25 mouse cellular contexts compared by ENCODE assay signal in the genomic region with DNA sequence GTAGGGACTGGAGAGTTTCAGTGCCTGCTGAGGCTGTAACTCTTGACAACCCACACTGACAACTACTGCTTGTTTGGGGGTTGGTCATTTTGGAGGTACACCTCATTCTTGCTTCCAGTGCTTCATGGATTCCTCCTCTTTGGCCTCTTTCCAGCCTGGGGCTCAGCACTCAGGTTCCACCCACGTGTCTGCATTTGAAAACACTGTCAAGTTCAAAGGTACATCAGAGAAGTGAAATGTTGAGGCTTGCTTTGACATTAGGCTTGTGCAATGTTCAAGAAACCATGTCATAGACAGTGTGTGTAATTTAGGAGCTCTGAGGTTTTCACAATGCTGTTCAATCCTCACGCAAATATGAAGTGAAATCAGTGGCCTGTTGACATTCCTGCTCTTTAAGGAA.
A peak's percentile ranks its signal among the peaks of the same experiment; 100 is the strongest.
DNase-seq lines count a peak whose midpoint lies in the region; ATAC-seq and TF ChIP-seq lines count a peak whose summit lies in the region.
"Had no signal": no experiment of that assay in that cellular context is flagged by ENCODE, and none has a peak within 500 bp of the region (broad histone marks: within the 10 kb centered on the region; RNA-seq: fewer than 3 reads in every experiment).

No protein-coding gene starts in this region.

- no peaks in the 10 kb centered on the region; the same call in 1 of the 2 replicates for H3K4me1 ChIP-seq in embryonic facial prominence, embryonic 14.5 days (ENCODE audit: control insufficient read depth, insufficient read depth, low read length)
- H3K4me1 ChIP-seq in embryonic facial prominence, embryonic 10.5 days: no peaks in the 10 kb centered on the region
- H3K4me1 ChIP-seq in liver, embryonic 15.5 days (replicated peaks): no peaks in the 10 kb centered on the region
- H3K4me1 ChIP-seq in liver, postnatal 0 days (ENCODE audit: insufficient read depth): no peaks in the 10 kb centered on the region
- H3K4me1 ChIP-seq: embryonic facial prominence, embryonic 13.5 days; forebrain, embryonic 10.5 days; forebrain, embryonic 12.5 days had no signal

- H3K9me3 ChIP-seq in embryonic facial prominence, embryonic 14.5 days (ENCODE audit: control insufficient read depth, low read length): no peaks in the 10 kb centered on the region
- no peaks in the 10 kb centered on the region for H3K9me3 ChIP-seq in embryonic facial prominence, embryonic 10.5 days
- no peaks in the 10 kb centered on the region for H3K9me3 ChIP-seq in liver, embryonic 15.5 days (replicated peaks)
- no peaks in the 10 kb centered on the region for H3K9me3 ChIP-seq in liver, postnatal 0 days (ENCODE audit: low read length)
- H3K9me3 ChIP-seq: embryonic facial prominence, embryonic 13.5 days; forebrain, embryonic 10.5 days; forebrain, embryonic 12.5 days had no signal

- H3K4me3 ChIP-seq in embryonic facial prominence, embryonic 14.5 days (ENCODE audit: low read depth, low read length): no peak overlapping the region
- no peak overlapping the region for H3K4me3 ChIP-seq in embryonic facial prominence, embryonic 10.5 days
- H3K4me3 ChIP-seq in liver, embryonic 15.5 days (replicated peaks): no peak overlapping the region
- H3K4me3 ChIP-seq in liver, postnatal 0 days (ENCODE audit: low read depth, low read length): no peak overlapping the region
- H3K4me3 ChIP-seq: embryonic facial prominence, embryonic 13.5 days; forebrain, embryonic 10.5 days; forebrain, embryonic 12.5 days had no signal

- H3K4me2 ChIP-seq in embryonic facial prominence, embryonic 14.5 days (ENCODE audit: low read depth, low read length): no peak overlapping the region
- H3K4me2 ChIP-seq in liver, embryonic 15.5 days: no peak overlapping the region
- no peak overlapping the region for H3K4me2 ChIP-seq in liver, postnatal 0 days (ENCODE audit: low read depth, low read length)
- H3K4me2 ChIP-seq: embryonic facial prominence, embryonic 13.5 days; forebrain, embryonic 12.5 days had no signal

- no peaks in the 10 kb centered on the region for H3K36me3 ChIP-seq in embryonic facial prominence, embryonic 14.5 days (ENCODE audit: control insufficient read depth, insufficient read depth, low read length)
- no peaks in the 10 kb centered on the region for H3K36me3 ChIP-seq in embryonic facial prominence, embryonic 10.5 days (replicated peaks)
- no peaks in the 10 kb centered on the region for H3K36me3 ChIP-seq in liver, embryonic 15.5 days (replicated peaks)
- H3K36me3 ChIP-seq in liver, postnatal 0 days (replicated peaks; ENCODE audit: insufficient read depth, low read length): no peaks in the 10 kb centered on the region
- H3K36me3 ChIP-seq: embryonic facial prominence, embryonic 13.5 days; forebrain, embryonic 10.5 days; forebrain, embryonic 12.5 days; G1E had no signal

- 50% methylated on average over 2 of the region's 2 CpGs for WGBS in embryonic facial prominence, embryonic 14.5 days
- 79% methylated on average over 2 of the region's 2 CpGs for WGBS in embryonic facial prominence, embryonic 10.5 days
- WGBS in liver, embryonic 15.5 days (ENCODE audit: insufficient replicate concordance): 33% methylated on average over 2 of the region's 2 CpGs
- 42% methylated on average over 2 of the region's 2 CpGs for WGBS in liver, postnatal 0 days (ENCODE audit: insufficient replicate concordance)

- no peak for TF ChIP-seq CTCF in liver, postnatal 0 days (IDR thresholded peaks at IDR 0.05; ENCODE audit: low read depth)

- no peak overlapping the region for H3K27ac ChIP-seq in embryonic facial prominence, embryonic 14.5 days (replicated peaks; ENCODE audit: low read depth, low read length)
- H3K27ac ChIP-seq in embryonic facial prominence, embryonic 10.5 days (replicated peaks): no peak overlapping the region
- H3K27ac ChIP-seq in liver, embryonic 15.5 days (replicated peaks): no peak overlapping the region
- no peak overlapping the region for H3K27ac ChIP-seq in liver, postnatal 0 days (ENCODE audit: low read depth)
- H3K27ac ChIP-seq: embryonic facial prominence, embryonic 13.5 days; forebrain, embryonic 10.5 days; forebrain, embryonic 12.5 days had no signal

- DNase-seq in embryonic facial prominence, embryonic 14.5 days (ENCODE audit: low spot score): peak; percentile 61
- no peak for DNase-seq in embryonic facial prominence, embryonic 10.5 days (ENCODE audit: low spot score)
- DNase-seq in liver: no peak
- DNase-seq in fat pad, adult 2 months (ENCODE audit: extremely low read depth, low read depth, low spot score): peak; percentile 71
- peak; percentile 46 for DNase-seq in liver, postnatal 0 days
- no peak for DNase-seq in cerebellum, adult 9-10 months
- DNase-seq: adrenal gland, adult 2 months; adrenal gland, postnatal 10 days; adrenal gland, postnatal 25 days; B cell, adult 2 months; cerebellum, adult 11 months; cerebellum, adult 18-20 months; cerebellum, adult 8-10 months; cerebellum, postnatal 10 days; cerebellum, postnatal 25 days had no signal

- TF ChIP-seq EP300 in liver, postnatal 0 days (IDR thresholded peaks at IDR 0.05; ENCODE audit: low read depth): no peak

- no peak for ATAC-seq in embryonic facial prominence, embryonic 14.5 days (ENCODE audit: low read depth)
- ATAC-seq in liver, embryonic 15.5 days (ENCODE audit: insufficient read depth): peak; percentile 28; the same call in 1 of the 2 replicates
- ATAC-seq in liver, postnatal 0 days: peak; percentile 99
- ATAC-seq: CD4-positive, CD25-positive, alpha-beta regulatory T cell, adult 4 months; forebrain, embryonic 14.5 days; forebrain, embryonic 16.5 days; Patski had no signal

- H3K27me3 ChIP-seq in embryonic facial prominence, embryonic 14.5 days (replicated peaks; ENCODE audit: control insufficient read depth, insufficient read depth, low read length): no peaks in the 10 kb centered on the region
- H3K27me3 ChIP-seq in embryonic facial prominence, embryonic 10.5 days (replicated peaks; ENCODE audit: low read depth, poor library complexity, severe bottlenecking): no peaks in the 10 kb centered on the region
- H3K27me3 ChIP-seq in liver, embryonic 15.5 days: no peaks in the 10 kb centered on the region
- no peaks in the 10 kb centered on the region for H3K27me3 ChIP-seq in liver, postnatal 0 days (ENCODE audit: insufficient read depth, low read length)
- H3K27me3 ChIP-seq: CH12.LX; embryonic facial prominence, embryonic 13.5 days; forebrain, embryonic 12.5 days; Patski had no signal

- H3K9ac ChIP-seq in embryonic facial prominence, embryonic 14.5 days (ENCODE audit: low read depth, low read length): no peak overlapping the region
- H3K9ac ChIP-seq in liver, embryonic 15.5 days: no peak overlapping the region
- H3K9ac ChIP-seq in liver, postnatal 0 days (replicated peaks): no peak overlapping the region
- H3K9ac ChIP-seq: embryonic facial prominence, embryonic 13.5 days; forebrain, embryonic 12.5 days had no signal

Comparison
In these comparisons a context has a peak if more than half of its experiments do, and no peak if none do; other contexts are left out.
1. DNase-seq: peak in embryonic facial prominence, embryonic 14.5 days (single experiment), fat pad, adult 2 months (single experiment) and liver, postnatal 0 days (single experiment); none in embryonic facial prominence, embryonic 10.5 days (single experiment), liver (single experiment) and cerebellum, adult 9-10 months (single experiment).